Mouse (Mus musculus): Measurements from ENCODE around the gene Tmem117. TPM values are rescaled to one million over a fixed set of nuclear protein-coding genes. Genes with fewer than 3 reads are reported as not detected.

Gene Tmem117
- polyA plus RNA-seq, 1 experiment from 2014 or later = 2.3 TPM

- 92% methylated on average over 2 of the region's 2 CpGs for WGBS
- no peak overlapping the region for H3K9ac ChIP-seq (ENCODE audit: low read length)
- no peak overlapping the region for H3K27ac ChIP-seq (ENCODE audit: low read depth, low read length)
- DNase-seq (ENCODE audit: low spot score) (no peak), ATAC-seq (no peak)
- peaks cover 4% of the 10 kb centered on the region for H3K4me1 ChIP-seq (ENCODE audit: control insufficient read depth, insufficient read depth, low read length)
- H3K36me3 ChIP-seq (ENCODE audit: control insufficient read depth, insufficient read depth, low read length) = no peaks in the 10 kb centered on the region
- no peaks in the 10 kb centered on the region for H3K9me3 ChIP-seq (replicated peaks; ENCODE audit: control insufficient read depth, low read length)
- H3K4me3 ChIP-seq (ENCODE audit: low read depth, low read length) = no peak overlapping the region
- H3K27me3 ChIP-seq (replicated peaks; ENCODE audit: control insufficient read depth, insufficient read depth, low read length) = no peaks in the 10 kb centered on the region; the same call in 1 of the 2 replicates
- H3K4me2 ChIP-seq (ENCODE audit: low read length) = no peak overlapping the region
These were observed 232.1 kb downstream of the Tmem117 start for GRCm38 (mm10) chr15:94861173-94861572.

- Histone ChIP-seq H3K9ac (ENCODE audit: low read length) (no peak overlapping the region), H3K36me3 (ENCODE audit: control insufficient read depth, insufficient read depth, low read length) (no peaks in the 10 kb centered on the region), H3K4me3 (ENCODE audit: low read depth, low read length) (no peak overlapping the region), H3K27me3 (replicated peaks; ENCODE audit: control insufficient read depth, insufficient read depth, low read length) (no peaks in the 10 kb centered on the region), H3K27ac (ENCODE audit: low read depth, low read length) (no peak overlapping the region), H3K4me2 (ENCODE audit: low read length) (no peak overlapping the region), H3K9me3 (replicated peaks; ENCODE audit: control insufficient read depth, low read length) (no peaks in the 10 kb centered on the region), H3K4me1 (ENCODE audit: control insufficient read depth, insufficient read depth, low read length) (no peaks in the 10 kb centered on the region)
- peak; percentile 34 for DNase-seq (ENCODE audit: low spot score)
- 30% methylated on average over 1 of the region's 1 CpGs for WGBS
- ATAC-seq = no peak
These were observed 235.1 kb downstream of the Tmem117 start for GRCm38 (mm10) chr15:94864134-94864533.

GRCm38 (mm10) chr15:94868372-94868771 is 239.3 kb downstream of the Tmem117 start:
- Histone ChIP-seq H3K9me3 (replicated peaks; ENCODE audit: control insufficient read depth, low read length) (no peaks in the 10 kb centered on the region), H3K36me3 (ENCODE audit: control insufficient read depth, insufficient read depth, low read length) (no peaks in the 10 kb centered on the region), H3K4me1 (ENCODE audit: control insufficient read depth, insufficient read depth, low read length) (no peaks in the 10 kb centered on the region), H3K27ac (ENCODE audit: low read depth, low read length) (no peak overlapping the region), H3K4me2 (ENCODE audit: low read length) (no peak overlapping the region), H3K27me3 (replicated peaks; ENCODE audit: control insufficient read depth, insufficient read depth, low read length) (no peaks in the 10 kb centered on the region), H3K9ac (ENCODE audit: low read length) (no peak overlapping the region), H3K4me3 (ENCODE audit: low read depth, low read length) (no peak overlapping the region)
- ATAC-seq = peak; percentile 50; the same call in 1 of the 2 replicates
- DNase-seq (ENCODE audit: low spot score) = peak; percentile 71
- WGBS = 48% methylated on average over 5 of the region's 5 CpGs

- H3K9me3 ChIP-seq (replicated peaks; ENCODE audit: control insufficient read depth, low read length) = no peaks in the 10 kb centered on the region
- WGBS = 40% methylated on average over 4 of the region's 4 CpGs
- H3K9ac ChIP-seq (ENCODE audit: low read length) = no peak overlapping the region
- H3K27ac ChIP-seq (ENCODE audit: low read depth, low read length) = no peak overlapping the region
- no peaks in the 10 kb centered on the region for H3K36me3 ChIP-seq (ENCODE audit: control insufficient read depth, insufficient read depth, low read length)
- no peak for ATAC-seq
- DNase-seq (ENCODE audit: low spot score) = peak; percentile 50
- no peaks in the 10 kb centered on the region for H3K4me1 ChIP-seq (ENCODE audit: control insufficient read depth, insufficient read depth, low read length)
- H3K4me3 ChIP-seq (ENCODE audit: low read depth, low read length) = no peak overlapping the region
- no peak overlapping the region for H3K4me2 ChIP-seq (ENCODE audit: low read length)
- no peaks in the 10 kb centered on the region for H3K27me3 ChIP-seq (replicated peaks; ENCODE audit: control insufficient read depth, insufficient read depth, low read length)
These were observed 256.0 kb downstream of the Tmem117 start for GRCm38 (mm10) chr15:94885026-94885425.

GRCm38 (mm10) chr15:94893201-94893600 is 264.2 kb downstream of the Tmem117 start:
- Histone ChIP-seq H3K4me2 (ENCODE audit: low read length) (no peak overlapping the region), H3K9ac (ENCODE audit: low read length) (no peak overlapping the region), H3K4me3 (ENCODE audit: low read depth, low read length) (no peak overlapping the region), H3K9me3 (replicated peaks; ENCODE audit: control insufficient read depth, low read length) (no peaks in the 10 kb centered on the region), H3K27me3 (replicated peaks; ENCODE audit: control insufficient read depth, insufficient read depth, low read length) (no peaks in the 10 kb centered on the region), H3K4me1 (ENCODE audit: control insufficient read depth, insufficient read depth, low read length) (no peaks in the 10 kb centered on the region; the same call in 1 of the 2 replicates), H3K36me3 (ENCODE audit: control insufficient read depth, insufficient read depth, low read length) (no peaks in the 10 kb centered on the region), H3K27ac (ENCODE audit: low read depth, low read length) (no peak overlapping the region)
- no peak for DNase-seq (ENCODE audit: low spot score)
- no peak for ATAC-seq
- 95% methylated on average over 1 of the region's 1 CpGs for whole genome bisulfite sequencing

- ATAC-seq (no peak), DNase-seq (ENCODE audit: low spot score) (peak; percentile 13)
- WGBS = 34% methylated on average over 5 of the region's 5 CpGs
- Histone ChIP-seq H3K4me2 (ENCODE audit: low read length) (no peak overlapping the region), H3K36me3 (ENCODE audit: control insufficient read depth, insufficient read depth, low read length) (no peaks in the 10 kb centered on the region), H3K4me1 (ENCODE audit: control insufficient read depth, insufficient read depth, low read length) (no peaks in the 10 kb centered on the region; the same call in 1 of the 2 replicates), H3K9me3 (replicated peaks; ENCODE audit: control insufficient read depth, low read length) (no peaks in the 10 kb centered on the region), H3K27ac (ENCODE audit: low read depth, low read length) (no peak overlapping the region), H3K9ac (ENCODE audit: low read length) (no peak overlapping the region), H3K27me3 (replicated peaks; ENCODE audit: control insufficient read depth, insufficient read depth, low read length) (no peaks in the 10 kb centered on the region), H3K4me3 (ENCODE audit: low read depth, low read length) (no peak overlapping the region)
These were observed 265.1 kb downstream of the Tmem117 start for GRCm38 (mm10) chr15:94894086-94894485.

GRCm38 (mm10) chr15:94895681-94896080 is 266.6 kb downstream of the Tmem117 start:
- ATAC-seq = no peak
- 94% methylated on average over 11 of the region's 11 CpGs for WGBS
- H3K36me3 ChIP-seq (ENCODE audit: control insufficient read depth, insufficient read depth, low read length) = no peaks in the 10 kb centered on the region

GRCm38 (mm10) chr15:94903188-94903587 is 274.2 kb downstream of the Tmem117 start:
- Histone ChIP-seq H3K27ac (ENCODE audit: low read depth, low read length) (no peak overlapping the region), H3K27me3 (replicated peaks; ENCODE audit: control insufficient read depth, insufficient read depth, low read length) (no peaks in the 10 kb centered on the region), H3K9me3 (replicated peaks; ENCODE audit: control insufficient read depth, low read length) (no peaks in the 10 kb centered on the region), H3K9ac (ENCODE audit: low read length) (no peak overlapping the region), H3K4me3 (ENCODE audit: low read depth, low read length) (no peak overlapping the region), H3K36me3 (ENCODE audit: control insufficient read depth, insufficient read depth, low read length) (no peaks in the 10 kb centered on the region), H3K4me2 (ENCODE audit: low read length) (no peak overlapping the region), H3K4me1 (ENCODE audit: control insufficient read depth, insufficient read depth, low read length) (no peaks in the 10 kb centered on the region)
- DNase-seq (ENCODE audit: low spot score) (no peak), ATAC-seq (no peak)
- 89% methylated on average over 1 of the region's 1 CpGs for WGBS

More at GRCm38 (mm10) chr15:94895681-94896080, 266.6 kb downstream of the Tmem117 start:
- Histone ChIP-seq H3K27ac (ENCODE audit: low read depth, low read length) (no peak overlapping the region), H3K4me2 (ENCODE audit: low read length) (no peak overlapping the region), H3K27me3 (replicated peaks; ENCODE audit: control insufficient read depth, insufficient read depth, low read length) (no peaks in the 10 kb centered on the region), H3K9ac (ENCODE audit: low read length) (no peak overlapping the region), H3K4me1 (ENCODE audit: control insufficient read depth, insufficient read depth, low read length) (no peaks in the 10 kb centered on the region; the same call in 1 of the 2 replicates), H3K9me3 (replicated peaks; ENCODE audit: control insufficient read depth, low read length) (no peaks in the 10 kb centered on the region), H3K4me3 (ENCODE audit: low read depth, low read length) (no peak overlapping the region)
- DNase-seq (ENCODE audit: low spot score) = no peak

GRCm38 (mm10) chr15:94904672-94905407 is 275.8 kb downstream of the Tmem117 start:
- H3K4me3 ChIP-seq (ENCODE audit: low read depth, low read length) = no peak overlapping the region
- H3K27ac ChIP-seq (ENCODE audit: low read depth, low read length) = no peak overlapping the region
- no peaks in the 10 kb centered on the region for H3K9me3 ChIP-seq (replicated peaks; ENCODE audit: control insufficient read depth, low read length)
- no peaks in the 10 kb centered on the region for H3K36me3 ChIP-seq (ENCODE audit: control insufficient read depth, insufficient read depth, low read length)
- H3K4me1 ChIP-seq (ENCODE audit: control insufficient read depth, insufficient read depth, low read length) = no peaks in the 10 kb centered on the region
- H3K9ac ChIP-seq (ENCODE audit: low read length) = no peak overlapping the region
- no peak; the same call in 1 of the 2 replicates for ATAC-seq
- 22% methylated on average over 11 of the region's 11 CpGs for WGBS
- no peaks in the 10 kb centered on the region for H3K27me3 ChIP-seq (replicated peaks; ENCODE audit: control insufficient read depth, insufficient read depth, low read length)
- DNase-seq (ENCODE audit: low spot score) = peak; percentile 24
- H3K4me2 ChIP-seq (ENCODE audit: low read length) = no peak overlapping the region

All from forebrain, embryonic 14.5 days (tissue).